Mouse (Mus musculus) urinary bladder, adult 2 months (tissue): ENCODE data around the gene Tmem123. TPM values are rescaled to one million over a fixed set of nuclear protein-coding genes. Genes with fewer than 3 reads are reported as not detected.

Source experiments
- DNase-seq: peaks from one replicate; pipeline ENCODE4 v3.0.0; 2022; ENCODE audit warnings: low spot score
- polyA plus RNA-seq: library from polyadenylated mRNA; depleted of rRNA; stranded (reverse); fragments of >200 nt; gene quantifications from 2 replicates; pipeline ENCODE4 v1.2.3, GENCODE M21; 2012; rRNA removed

Gene Tmem123
- 298 and 359 TPM in 2 replicates for polyA plus RNA-seq

DNA sequence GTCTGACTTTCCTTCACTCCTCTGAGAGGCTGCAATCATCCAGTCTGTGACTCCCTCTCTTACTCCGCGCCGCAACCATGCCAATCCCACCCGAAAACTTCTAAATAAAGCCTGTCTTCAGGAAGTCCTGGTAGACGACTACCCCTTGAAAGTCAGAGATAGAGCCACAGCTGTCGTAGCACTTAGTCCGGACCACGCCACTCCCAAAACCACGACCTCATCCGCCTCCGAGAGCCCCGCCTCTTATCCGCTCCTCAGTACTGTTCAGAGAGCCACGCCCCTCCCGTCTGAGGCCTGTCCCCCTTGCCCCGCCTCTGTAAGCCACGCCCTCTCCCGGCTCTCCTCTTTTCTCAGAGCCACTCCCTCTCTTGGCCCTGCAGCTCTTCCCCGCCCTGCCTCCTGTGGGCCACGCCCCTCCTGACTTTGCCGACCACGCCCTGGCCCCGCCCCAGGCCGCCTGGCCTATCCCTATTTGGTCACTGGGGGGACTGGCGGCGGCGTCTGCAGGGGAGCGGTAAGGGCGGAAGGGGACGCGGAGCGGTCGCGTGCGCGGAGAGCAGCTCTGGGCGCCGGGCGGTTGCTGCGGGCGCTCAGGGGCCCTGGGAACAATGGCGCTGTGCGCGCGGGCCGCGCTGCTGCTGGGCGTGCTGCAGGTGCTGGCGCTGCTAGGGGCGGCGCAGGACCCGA is at the start of gene Tmem123:
Gene Tmem123 (plus strand): TSS at position 428 of the 687 bp plus-strand sequence.
- peak; percentile 95 for DNase-seq

DNA sequence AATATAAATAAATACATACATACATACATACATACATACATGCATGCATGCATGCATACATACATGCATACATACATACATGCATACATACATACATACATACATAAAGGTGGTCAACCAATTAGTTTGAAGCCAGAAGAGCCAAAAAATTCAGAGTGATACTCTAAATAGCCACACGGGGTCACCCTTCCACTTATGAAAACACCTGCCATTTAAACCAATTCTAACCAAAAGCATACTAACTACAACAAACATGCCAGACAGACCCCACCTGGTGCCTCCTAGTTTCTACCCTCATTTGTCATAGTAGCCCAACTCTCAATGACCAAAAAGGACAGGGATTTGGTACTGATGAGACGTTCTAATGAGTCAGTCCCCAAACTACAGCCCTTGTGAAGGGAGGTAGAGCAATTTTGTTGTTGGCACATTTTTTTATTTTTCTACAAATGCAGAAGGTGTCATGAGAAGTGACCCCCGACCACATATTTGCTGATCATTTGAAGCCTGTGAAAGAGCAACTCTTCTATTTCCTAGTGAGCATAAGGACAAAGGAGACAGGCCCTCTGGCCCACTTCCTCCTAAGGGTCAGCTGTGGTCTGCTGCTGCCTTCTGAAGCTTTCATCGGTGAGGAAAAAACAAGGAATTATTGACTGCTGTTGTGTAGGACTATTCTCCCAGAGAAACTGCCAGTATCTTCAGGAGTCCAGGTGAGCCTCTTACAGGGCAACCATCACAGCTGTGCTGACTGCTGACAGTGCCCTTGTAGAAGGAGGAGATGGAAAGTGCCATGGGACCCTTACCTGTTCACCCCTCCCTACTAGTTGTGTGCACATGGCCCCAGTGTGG is 49.6 kb upstream of the Tmem123 start:
- DNase-seq: no peak

- no peak for DNase-seq
Observed at GRCm38 (mm10) chr9:7714908-7715175, 49.0 kb upstream of the Tmem123 start.

GRCm38 (mm10) chr9:7721543-7721942 is 42.3 kb upstream of the Tmem123 start:
- DNase-seq: no peak

DNA sequence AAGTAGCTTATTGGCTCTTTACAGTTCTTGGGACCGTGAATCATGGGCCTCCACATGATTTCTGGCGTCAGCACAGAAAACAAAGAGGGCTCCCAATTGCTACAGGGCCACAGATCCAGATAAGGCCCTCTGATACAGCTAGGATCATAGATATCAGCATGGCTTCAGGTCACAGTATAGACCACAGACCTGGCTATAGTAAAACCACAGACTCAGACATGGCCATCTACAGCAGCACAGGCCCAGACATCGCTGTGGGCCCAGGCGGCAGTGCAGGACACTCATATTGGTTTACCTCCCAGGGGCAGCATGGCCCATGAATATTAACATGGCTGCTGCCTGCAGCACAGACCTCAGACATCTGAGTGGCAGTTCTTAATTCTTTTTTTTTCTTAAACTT is 34.8 kb upstream of the Tmem123 start:
- no peak for DNase-seq

- no peak for DNase-seq
Observed at GRCm38 (mm10) chr9:7742696-7743095, 21.1 kb upstream of the Tmem123 start.

GRCm38 (mm10) chr9:7744156-7744555 is 19.7 kb upstream of the Tmem123 start:
- DNase-seq: no peak

DNA sequence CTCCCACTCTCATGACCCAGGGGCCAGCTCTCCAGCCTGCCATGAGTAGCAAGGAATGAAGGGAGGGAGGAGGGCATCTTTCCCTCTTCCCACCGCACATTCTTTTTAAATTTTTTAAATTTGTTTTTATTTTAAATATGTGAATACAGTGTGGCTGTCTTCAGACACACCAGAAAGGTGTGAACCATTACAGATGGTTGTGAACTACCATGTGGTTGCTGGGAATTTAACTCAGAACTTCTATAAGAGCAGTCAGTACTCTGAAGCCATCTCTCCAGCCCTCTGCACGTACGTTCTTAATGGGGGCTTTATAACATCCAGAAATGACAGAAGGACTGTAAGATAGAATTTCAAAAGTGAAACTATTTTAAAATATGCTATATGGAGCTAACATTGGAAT is 15.0 kb upstream of the Tmem123 start:
- DNase-seq: no peak

DNA sequence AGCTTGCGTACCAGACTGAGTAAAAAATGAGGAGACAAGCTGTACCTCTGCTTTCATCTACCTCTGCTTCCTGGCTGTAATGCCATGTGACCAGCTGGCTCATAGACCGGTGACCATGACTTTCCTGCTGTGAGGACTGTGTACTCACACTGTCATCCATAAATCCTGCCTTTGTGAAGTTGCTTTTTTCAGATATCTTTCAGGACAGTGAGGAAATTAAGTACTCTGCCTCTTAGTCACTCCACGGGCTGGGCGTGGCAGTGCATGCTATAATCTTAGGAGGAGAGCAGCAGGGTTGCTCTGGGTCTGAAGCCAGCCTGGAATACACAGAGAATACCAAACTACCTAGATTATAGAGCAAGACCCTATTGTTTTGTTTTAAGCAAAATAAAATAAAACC is 14.3 kb upstream of the Tmem123 start:
- DNase-seq: no peak

DNA sequence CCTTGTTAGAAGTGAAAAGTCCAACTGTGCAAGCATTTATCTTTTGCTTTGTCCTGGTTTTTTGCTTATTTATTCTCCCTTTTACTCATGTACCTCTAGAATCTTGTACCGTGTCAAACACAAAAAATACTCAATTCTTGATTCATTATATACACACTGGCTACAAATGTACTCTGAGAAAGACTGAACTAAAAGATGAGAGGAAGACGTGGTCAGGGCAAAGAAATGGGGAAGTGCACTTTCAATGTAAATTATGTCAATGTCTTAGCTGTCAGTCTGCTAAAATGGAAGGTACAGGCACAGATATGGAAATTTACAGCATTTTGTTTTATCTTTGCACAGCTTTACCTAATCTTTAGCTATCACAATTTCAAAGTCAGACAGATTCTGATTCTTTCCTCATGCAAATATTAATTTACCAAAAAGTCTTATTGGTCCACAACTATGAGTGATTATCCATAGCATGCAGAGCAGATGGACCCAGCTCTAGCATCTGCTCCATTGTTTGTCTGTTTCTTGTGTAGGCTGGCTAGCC is 7.9 kb upstream of the Tmem123 start:
- no peak for DNase-seq

GRCm38 (mm10) chr9:7761906-7762455 is 1.9 kb upstream of the Tmem123 start:
- no peak for DNase-seq

DNA sequence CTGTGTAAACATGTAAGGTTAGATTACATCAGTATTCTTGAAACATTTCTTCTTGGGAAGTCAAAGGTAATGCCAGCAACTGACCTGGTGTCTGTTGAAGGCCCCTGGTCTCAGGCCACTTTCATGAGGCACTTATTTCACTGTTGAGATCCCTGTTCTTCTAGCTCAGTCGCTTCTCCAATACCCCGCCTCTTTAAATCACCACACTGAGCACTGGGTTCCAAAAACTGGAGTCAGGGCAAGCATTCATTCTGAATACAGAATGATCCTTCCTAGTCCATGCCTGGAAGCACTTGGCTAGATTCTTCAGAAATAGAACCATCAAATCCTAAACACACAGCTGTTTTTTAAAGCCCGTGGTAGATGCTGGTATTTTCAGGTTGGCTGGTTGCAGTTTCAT is 1.1 kb upstream of the Tmem123 start:
- no peak for DNase-seq

DNA sequence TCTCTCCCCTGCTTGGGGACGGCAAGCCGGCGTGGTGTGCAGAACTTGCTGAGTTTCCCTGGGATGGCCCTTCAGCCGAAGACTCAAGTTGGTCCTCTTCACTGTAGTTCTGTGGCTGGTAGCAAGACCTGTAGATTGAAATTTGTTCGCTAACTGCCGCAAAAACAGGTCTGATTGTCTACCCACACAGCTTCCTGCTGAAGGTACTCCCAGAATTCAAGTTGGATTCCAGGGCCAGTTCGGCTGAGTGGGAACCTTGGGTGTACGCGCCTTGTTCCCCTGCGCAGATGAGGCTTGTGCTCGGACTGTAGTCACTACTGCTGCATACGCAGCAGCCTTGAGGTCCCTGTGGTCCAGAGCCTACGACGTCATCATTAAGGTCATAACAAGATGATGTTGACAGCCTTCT is 626 bp downstream of the Tmem123 start:
- no peak for DNase-seq

DNA sequence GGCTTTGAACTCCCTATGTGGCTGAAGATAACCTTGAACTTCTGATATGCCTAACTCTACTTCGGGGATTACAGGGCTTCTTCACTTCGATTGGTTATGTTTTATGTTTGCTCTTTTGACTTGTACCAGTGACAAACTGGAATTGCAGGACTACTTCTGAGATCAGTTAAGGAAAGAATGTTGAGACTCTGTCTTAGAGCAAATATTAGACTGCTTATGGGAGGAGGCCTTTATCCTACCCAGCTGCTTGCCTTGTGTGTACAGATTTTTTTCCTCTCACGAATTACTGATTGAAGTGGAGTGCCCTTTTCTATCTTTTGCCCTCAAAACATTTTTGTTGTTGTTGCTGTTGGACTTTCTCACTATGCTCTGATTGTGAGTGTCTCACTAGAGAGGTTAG is 1.4 kb downstream of the Tmem123 start:
- DNase-seq: no peak

GRCm38 (mm10) chr9:7766582-7766981 is 2.7 kb downstream of the Tmem123 start:
- DNase-seq: no peak

DNA sequence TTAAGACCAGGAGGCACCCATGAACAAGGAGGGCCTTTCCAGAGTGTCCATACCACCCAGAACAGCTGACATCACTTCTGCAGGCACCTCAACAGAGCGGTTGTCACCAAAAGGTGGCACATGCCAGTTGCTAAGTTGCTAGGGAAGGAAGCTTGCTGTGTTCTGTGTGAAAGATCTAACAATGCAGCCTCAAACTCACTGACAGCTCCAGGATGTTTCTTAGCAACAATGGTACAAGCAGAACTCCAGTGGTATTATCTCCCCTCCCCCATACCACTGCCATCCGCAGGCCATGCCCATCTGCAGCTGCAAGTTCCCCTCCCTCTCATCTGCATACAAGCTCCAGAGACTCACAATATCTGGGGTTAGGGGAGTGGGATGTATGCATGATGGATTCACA is 3.7 kb downstream of the Tmem123 start:
- no peak for DNase-seq

DNA sequence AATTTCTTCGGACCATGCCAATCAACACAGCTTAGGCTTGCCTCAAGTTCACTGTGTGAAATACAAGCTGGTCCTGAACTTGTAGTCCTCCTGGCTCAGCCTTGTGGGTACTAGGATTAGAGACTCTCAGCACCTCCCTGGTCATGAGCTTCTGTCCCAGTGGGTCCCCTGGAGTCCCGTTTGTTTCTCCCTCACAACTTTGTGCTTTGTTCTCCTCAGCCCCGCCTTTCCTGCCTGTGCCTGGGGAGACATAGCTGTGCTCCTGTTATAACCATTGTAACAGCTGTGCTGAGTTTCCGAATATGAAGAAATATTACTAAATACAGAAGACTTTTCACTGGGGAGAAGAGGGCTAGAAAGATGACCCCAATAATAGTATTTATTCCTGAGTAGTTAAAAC is 5.2 kb downstream of the Tmem123 start:
- DNase-seq: no peak

- DNase-seq: no peak
Observed at GRCm38 (mm10) chr9:7769491-7769890, 5.7 kb downstream of the Tmem123 start.

DNA sequence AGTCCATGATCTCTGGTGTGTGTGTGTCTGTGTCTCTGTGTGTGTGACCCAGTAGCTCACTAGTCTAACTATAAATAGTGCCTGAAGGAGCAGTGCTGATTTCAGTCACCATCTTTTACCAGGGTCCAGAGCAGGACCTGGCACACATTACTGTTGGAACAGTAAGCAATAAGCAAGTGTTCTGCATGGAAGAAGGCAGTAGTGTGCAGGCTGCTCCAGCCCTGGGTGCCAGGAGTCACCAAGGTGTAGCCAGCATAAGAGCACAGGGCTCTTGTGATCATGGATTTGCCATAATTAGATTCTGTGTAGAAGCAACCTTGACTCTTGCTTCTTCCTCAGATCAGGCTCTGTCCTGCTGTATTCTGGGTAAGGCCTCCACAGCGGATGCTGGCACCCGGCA is 8.5 kb downstream of the Tmem123 start:
- DNase-seq: no peak

- DNase-seq: no peak
Observed at GRCm38 (mm10) chr9:7772773-7773454, 9.1 kb downstream of the Tmem123 start.

- DNase-seq: no peak
Observed at GRCm38 (mm10) chr9:7773686-7774085, 9.8 kb downstream of the Tmem123 start.

GRCm38 (mm10) chr9:7774538-7774937 is 10.7 kb downstream of the Tmem123 start:
- no peak for DNase-seq
